Mouse (Mus musculus): ENCODE data around the gene Pdcd5.
A peak's percentile ranks its signal among the peaks of the same experiment; 100 is the strongest.

The Pdcd5 gene

GRCm38 (mm10) chr7:35647101-35647698 is at the start of gene Pdcd5:
Gene Pdcd5 (minus strand): TSS chr7:35647521.
- DNase-seq, result peak; percentile 99

- no peak for DNase-seq
Observed at GRCm38 (mm10) chr7:35692641-35693040, 45.3 kb upstream of the Pdcd5 start.

- DNase-seq, result no peak
Observed at GRCm38 (mm10) chr7:35692117-35692516, 44.8 kb upstream of the Pdcd5 start.

GRCm38 (mm10) chr7:35688781-35689349 is 41.5 kb upstream of the Pdcd5 start:
- DNase-seq, result no peak

GRCm38 (mm10) chr7:35688276-35688675 is 41.0 kb upstream of the Pdcd5 start:
- no peak for DNase-seq

- no peak for DNase-seq
Observed at GRCm38 (mm10) chr7:35687229-35687628, 39.9 kb upstream of the Pdcd5 start.

GRCm38 (mm10) chr7:35686756-35687155 is 39.4 kb upstream of the Pdcd5 start:
- DNase-seq, result peak; percentile 77

- DNase-seq, result no peak
Observed at GRCm38 (mm10) chr7:35686216-35686615, 38.9 kb upstream of the Pdcd5 start.

- no peak for DNase-seq
Observed at GRCm38 (mm10) chr7:35683409-35684122, 36.2 kb upstream of the Pdcd5 start.

GRCm38 (mm10) chr7:35681559-35681958 is 34.2 kb upstream of the Pdcd5 start:
- DNase-seq, result peak; percentile 48

- no peak for DNase-seq
Observed at GRCm38 (mm10) chr7:35678976-35679375, 31.7 kb upstream of the Pdcd5 start.

- DNase-seq, result no peak
Observed at GRCm38 (mm10) chr7:35668066-35669041, 21.0 kb upstream of the Pdcd5 start.

GRCm38 (mm10) chr7:35663790-35664376 is 16.6 kb upstream of the Pdcd5 start:
- no peak for DNase-seq

- DNase-seq, result peak; percentile 79
Observed at GRCm38 (mm10) chr7:35659173-35659572, 11.9 kb upstream of the Pdcd5 start.

GRCm38 (mm10) chr7:35657829-35658228 is 10.5 kb upstream of the Pdcd5 start:
- no peak for DNase-seq

GRCm38 (mm10) chr7:35651583-35652270 is 4.4 kb upstream of the Pdcd5 start:
- DNase-seq, result peak; percentile 25

- DNase-seq, result no peak
Observed at GRCm38 (mm10) chr7:35650716-35651410, 3.5 kb upstream of the Pdcd5 start.

GRCm38 (mm10) chr7:35649071-35649470 is 1.8 kb upstream of the Pdcd5 start:
- peak; percentile 65 for DNase-seq

- no peak for DNase-seq
Observed at GRCm38 (mm10) chr7:35648239-35649069, 1.1 kb upstream of the Pdcd5 start.

- DNase-seq, result peak; percentile 74
Observed at GRCm38 (mm10) chr7:35646317-35647081, 822 bp downstream of the Pdcd5 start.
